Mouse (Mus musculus) MEL (cell line): ENCODE data around the gene Pawr. TPM values are rescaled to one million over a fixed set of nuclear protein-coding genes. Genes with fewer than 3 reads are reported as not detected.

ENCODE experiments used
- DNase-seq: peaks from one replicate; pipeline ENCODE4 v3.0.0; 2011; ENCODE audit warnings: low read depth, low spot score
- H3K27ac ChIP-seq: 2 replicates; pipeline ENCODE4 v1.5.1; 2012; ENCODE audit warnings: low read depth, mild to moderate bottlenecking, control low read depth, low read length, moderate library complexity; ENCODE audit not compliant: control insufficient read depth
- H3K27me3 ChIP-seq, 2 experiments: fragments of 150-350 bp in 1 of 2; sonication (generic) in 1 of 2; 2 replicates each; pipeline ENCODE4 v1.6.1; 2012; ENCODE audit warnings: low read length in 2 of 2, mild to moderate bottlenecking in 2 of 2, improper control_type of control experiment in 1 of 2, moderate library complexity in 1 of 2; ENCODE audit not compliant: insufficient read depth in 2 of 2, control insufficient read depth in 1 of 2
- H3K36me3 ChIP-seq, 2 experiments: 2 replicates each; pipeline ENCODE4 v1.6.1; 2012 to 2014; ENCODE audit warnings: low read length in 2 of 2, improper control_type of control experiment in 1 of 2, inconsistent platforms in 1 of 2, mild to moderate bottlenecking in 1 of 2; ENCODE audit not compliant: insufficient read depth in 2 of 2, control insufficient read depth in 1 of 2
- H3K4me1 ChIP-seq, 2 experiments: fragments of 150-350 bp in 1 of 2; sonication (generic) in 1 of 2; 2 replicates each; pipeline ENCODE4 v1.6.1; 2012; ENCODE audit warnings: low read length in 2 of 2, improper control_type of control experiment in 1 of 2, mild to moderate bottlenecking in 1 of 2; ENCODE audit not compliant: insufficient read depth in 2 of 2, control insufficient read depth in 1 of 2
- H3K4me3 ChIP-seq, 2 experiments: fragments of 150-350 bp in 1 of 2; sonication (generic) in 1 of 2; 2 replicates each; pipeline ENCODE4 v1.5.1; 2012; ENCODE audit warnings: low read depth in 2 of 2, low read length in 2 of 2, mild to moderate bottlenecking in 2 of 2, moderate library complexity in 2 of 2, control low read depth in 1 of 2, improper control_type of control experiment in 1 of 2; ENCODE audit not compliant: control insufficient read depth in 1 of 2, insufficient read depth in 1 of 2
- H3K79me2 ChIP-seq: 2 replicates; pipeline ENCODE4 v1.6.1; 2012; ENCODE audit warnings: mild to moderate bottlenecking, low read length, moderate library complexity; ENCODE audit not compliant: control insufficient read depth, poor library complexity, insufficient read depth
- H3K9ac ChIP-seq: 2 replicates; pipeline ENCODE4 v1.6.1; 2012; ENCODE audit warnings: low read depth, mild to moderate bottlenecking, control low read depth, low read length, moderate library complexity; ENCODE audit not compliant: control insufficient read depth, poor library complexity, severe bottlenecking
- H3K9me3 ChIP-seq: fragments of 150-350 bp; sonication (generic); replicated peaks from 2 replicates; pipeline ENCODE4 v1.6.1; 2012; ENCODE audit warnings: mild to moderate bottlenecking, low read length, improper control_type of control experiment, moderate library complexity; ENCODE audit not compliant: insufficient read depth
- BHLHE40 ChIP-seq: IDR thresholded peaks from 2 replicates; pipeline ENCODE4 v1.6.1; 2012; ENCODE audit warnings: low read depth, mild to moderate bottlenecking, inconsistent platforms, low read length, improper control_type of control experiment, borderline replicate concordance
- CHD2 ChIP-seq: IDR thresholded peaks from 2 replicates; pipeline ENCODE4 v1.6.1; 2011; ENCODE audit warnings: low read length, improper control_type of control experiment
- E2F4 ChIP-seq: IDR thresholded peaks from 2 replicates; pipeline ENCODE4 v1.6.1; 2011; ENCODE audit warnings: low read depth, low read length, improper control_type of control experiment, borderline replicate concordance
- EP300 ChIP-seq, 2 experiments: IDR thresholded peaks; 2 replicates each; pipeline ENCODE4 v1.6.1; 2011; ENCODE audit warnings: improper control_type of control experiment in 2 of 2, low read length in 2 of 2, low read depth in 1 of 2, mild to moderate bottlenecking in 1 of 2
- GABPA ChIP-seq: IDR thresholded peaks from 2 replicates; pipeline ENCODE4 v1.6.1; 2012; ENCODE audit warnings: low read depth, mild to moderate bottlenecking, inconsistent platforms, low read length, improper control_type of control experiment, moderate library complexity
- MAX ChIP-seq: IDR thresholded peaks from 2 replicates; pipeline ENCODE4 v1.6.1; 2011; ENCODE audit warnings: low read length, improper control_type of control experiment
- MXI1 ChIP-seq: IDR thresholded peaks from 2 replicates; pipeline ENCODE4 v1.6.1; 2011; ENCODE audit warnings: mild to moderate bottlenecking, low read depth, low read length, improper control_type of control experiment
- NELFE ChIP-seq: IDR thresholded peaks from 2 replicates; pipeline ENCODE4 v1.6.1; 2011; ENCODE audit warnings: low read depth, low read length, improper control_type of control experiment
- NRF1 ChIP-seq: IDR thresholded peaks from 2 replicates; pipeline ENCODE4 v1.6.1; 2014; ENCODE audit warnings: low read depth, mild to moderate bottlenecking, inconsistent platforms, low read length, improper control_type of control experiment, moderate library complexity; ENCODE audit not compliant: poor library complexity, insufficient read depth, severe bottlenecking
- POLR2AphosphoS2 ChIP-seq: IDR thresholded peaks from 2 replicates; pipeline ENCODE4 v1.6.1; 2011; ENCODE audit warnings: low read length, improper control_type of control experiment
- POLR2AphosphoS5 ChIP-seq: IDR thresholded peaks from 2 replicates; pipeline ENCODE4 v1.6.1; 2012; ENCODE audit warnings: low read depth, borderline replicate concordance, mild to moderate bottlenecking, inconsistent platforms, low read length, moderate library complexity, mixed read lengths
- RAD21 ChIP-seq: IDR thresholded peaks from 2 replicates; pipeline ENCODE4 v1.6.1; 2011; ENCODE audit warnings: mild to moderate bottlenecking, low read depth, low read length, improper control_type of control experiment
- SMC3 ChIP-seq: IDR thresholded peaks from 2 replicates; pipeline ENCODE4 v1.6.1; 2011; ENCODE audit warnings: low read depth, low read length, improper control_type of control experiment
- UBTF ChIP-seq: IDR thresholded peaks from 2 replicates; pipeline ENCODE4 v1.6.1; 2012; ENCODE audit warnings: low read depth, mild to moderate bottlenecking, inconsistent platforms, low read length, improper control_type of control experiment, moderate library complexity, borderline replicate concordance; ENCODE audit not compliant: insufficient read depth
- ZC3H11A ChIP-seq: IDR thresholded peaks from 2 replicates; pipeline ENCODE4 v1.6.1; 2012; ENCODE audit warnings: low read depth, mild to moderate bottlenecking, inconsistent platforms, low read length, improper control_type of control experiment
- ZKSCAN1 ChIP-seq: IDR thresholded peaks from 2 replicates; pipeline ENCODE4 v1.6.1; 2012; ENCODE audit warnings: low read depth, mild to moderate bottlenecking, inconsistent platforms, low read length, improper control_type of control experiment, moderate library complexity
- ZMIZ1 ChIP-seq: IDR thresholded peaks from 2 replicates; pipeline ENCODE4 v1.6.1; 2012; ENCODE audit warnings: low read depth, mild to moderate bottlenecking, inconsistent platforms, low read length, improper control_type of control experiment, moderate library complexity
- ZNF384 ChIP-seq: IDR thresholded peaks from 2 replicates; pipeline ENCODE4 v1.6.1; 2012; ENCODE audit warnings: low read depth, mild to moderate bottlenecking, inconsistent platforms, low read length, improper control_type of control experiment
- polyA plus RNA-seq, 2 experiments: library from polyadenylated mRNA; stranded (reverse) in 1 of 2; unstranded in 1 of 2; fragments of >175 nt in 1 of 2; fragments of >200 nt in 1 of 2; gene quantifications; 2 replicates each; pipeline versions ENCODE4 v1.2.1 to v1.2.4; 2012; ENCODE audit warnings: low replicate concordance in 2 of 2, low read depth in 1 of 2; ENCODE audit not compliant: insufficient read length in 2 of 2, insufficient read depth in 1 of 2, missing spikeins in 1 of 2
- total RNA-seq: library from RNA; depleted of rRNA; stranded (reverse); fragments of 300-350 nt; gene quantifications from 2 replicates; pipeline ENCODE4 v1.2.3, GENCODE M21; 2012

Pawr gene
- total and polyA plus RNA-seq, 3 experiments: 20.7 to 29.6 TPM; not detected in 1

DNA sequence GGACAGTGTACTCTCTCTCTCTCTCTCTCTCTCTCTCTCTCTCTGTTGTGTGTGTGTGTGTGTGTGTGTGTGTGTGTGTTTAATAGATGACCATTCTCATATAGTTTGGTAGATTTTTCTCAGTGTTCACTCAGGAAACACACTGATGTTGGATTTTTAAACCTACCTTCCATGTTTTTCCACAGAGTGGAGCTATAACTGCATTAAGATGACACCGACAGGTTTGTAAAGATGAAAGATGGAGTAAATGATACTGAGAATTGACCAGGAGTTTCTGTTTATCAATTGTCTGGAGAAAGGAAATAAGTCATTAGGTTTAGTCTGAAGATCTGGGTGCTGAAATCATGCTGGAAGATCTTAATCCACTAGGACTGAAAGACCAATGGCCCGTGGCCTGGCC, 124.0 kb downstream of the Pawr start:
- DNase-seq: no peak
- Histone ChIP-seq H3K4me1 (peaks cover 0 to 13% of the 10 kb centered on the region in 2 experiments; a peak in 3 of 4 replicates), H3K79me2 (no peaks in the 10 kb centered on the region), H3K27me3 (no peaks in the 10 kb centered on the region), H3K9me3 (no peaks in the 10 kb centered on the region), H3K27ac (no peak overlapping the region), H3K4me3 (no peak overlapping the region), H3K36me3 (peaks cover 0 to 7% of the 10 kb centered on the region in 2 experiments; a peak in 2 of 4 replicates), H3K9ac (no peak overlapping the region)
- TF ChIP-seq RAD21 (peak; percentile 34), SMC3 (peak; percentile 32; the same call in 1 of the 2 replicates), ZC3H11A (0 out of 2 replicates have a peak, but pooled peaks have one; percentile 5), NRF1 (no peak)

DNA sequence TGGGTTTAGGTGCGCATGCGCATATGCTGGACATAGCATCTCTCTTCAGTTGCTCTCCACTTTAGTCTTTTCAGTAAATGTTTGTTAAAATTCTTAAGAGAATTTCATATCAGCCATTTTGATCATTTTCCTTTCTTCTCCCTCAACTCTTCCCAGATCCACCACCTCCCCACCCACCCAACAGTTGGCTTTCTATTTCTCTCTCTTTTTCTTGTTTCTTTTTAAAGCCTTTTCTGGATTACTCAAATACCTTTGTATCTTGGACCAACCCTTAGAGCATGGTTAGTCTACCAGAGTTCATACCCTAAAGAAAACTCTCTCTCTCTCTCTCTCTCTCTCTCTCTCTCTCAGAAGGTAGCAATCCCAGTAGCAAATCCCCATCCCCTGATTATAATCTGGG, 125.1 kb downstream of the Pawr start:
- peaks cover 0 to 14% of the 10 kb centered on the region in 2 experiments; a peak in 3 of 4 replicates for H3K4me1 ChIP-seq
- DNase-seq: no peak
- H3K9me3 ChIP-seq: no peaks in the 10 kb centered on the region
- H3K36me3 ChIP-seq: peaks cover 0 to 5% of the 10 kb centered on the region in 2 experiments; a peak in 2 of 4 replicates
- TF ChIP-seq BHLHE40 (no peak), ZKSCAN1 (no peak), ZMIZ1 (no peak), CHD2 (no peak), POLR2AphosphoS5 (no peak), ZNF384 (no peak), GABPA (no peak), ZC3H11A (no peak), UBTF (no peak), EP300 (IDR thresholded peaks at IDR 0.05; ENCODE audit: low read depth in 1 of 2, low read length in 2 of 2) (no peak), E2F4 (no peak), MXI1 (no peak), NELFE (no peak), MAX (no peak), POLR2AphosphoS2 (no peak)
- H3K4me3 ChIP-seq: no peak overlapping the region
- no peaks in the 10 kb centered on the region for H3K79me2 ChIP-seq
- no peaks in the 10 kb centered on the region for H3K27me3 ChIP-seq
- no peak overlapping the region for H3K9ac ChIP-seq
- H3K27ac ChIP-seq: no peak overlapping the region
